Mouse (Mus musculus) liver, postnatal 0 days (tissue): Measurements from ENCODE around the gene Pld1. TPM values are rescaled to one million over a fixed set of nuclear protein-coding genes. Genes with fewer than 3 reads are reported as not detected.

Experiments used
- ATAC-seq: fragments of 200-750 bp; cut with Nextera tagmentation; 2 replicates; pipeline ENCODE4 v1.8.0; 2017; ENCODE audit warnings: mild to moderate bottlenecking, moderate library complexity
- DNase-seq: peaks from one replicate; pipeline ENCODE4 v3.0.0-alpha.2; 2016
- H3K27ac ChIP-seq: fragments of 300-500 bp; sonication (generic); 2 replicates; pipeline ENCODE4 v1.5.1; 2014; ENCODE audit warnings: antibody characterized with exemption, moderate library complexity, mild to moderate bottlenecking, low read depth
- H3K27me3 ChIP-seq: fragments of 300-500 bp; sonication (generic); 2 replicates; pipeline ENCODE4 v1.6.1; 2014; ENCODE audit warnings: low read length, control low read depth, mixed read lengths; ENCODE audit not compliant: insufficient read depth
- H3K36me3 ChIP-seq: fragments of 300-500 bp; sonication (generic); replicated peaks from 2 replicates; pipeline ENCODE4 v1.6.1; 2014; ENCODE audit warnings: mild to moderate bottlenecking, control low read depth, low read length, moderate library complexity, mixed read lengths; ENCODE audit not compliant: insufficient read depth
- H3K4me1 ChIP-seq: fragments of 300-500 bp; sonication (generic); 2 replicates; pipeline ENCODE4 v1.6.1; 2014; ENCODE audit warnings: antibody characterized with exemption, mild to moderate bottlenecking, control low read depth; ENCODE audit not compliant: insufficient read depth
- H3K4me2 ChIP-seq: fragments of 300-500 bp; sonication (generic); 2 replicates; pipeline ENCODE4 v1.6.1; 2014; ENCODE audit warnings: low read depth, mild to moderate bottlenecking, low read length, moderate library complexity, mixed read lengths
- H3K4me3 ChIP-seq: fragments of 300-500 bp; sonication (generic); 2 replicates; pipeline ENCODE4 v1.5.1; 2014; ENCODE audit warnings: low read depth, low read length
- H3K9ac ChIP-seq: fragments of 300-500 bp; sonication (generic); replicated peaks from 2 replicates; pipeline ENCODE4 v1.6.1; 2014; ENCODE audit warnings: mild to moderate bottlenecking, moderate library complexity
- H3K9me3 ChIP-seq: fragments of 300-500 bp; sonication (generic); 2 replicates; pipeline ENCODE4 v1.6.1; 2016; ENCODE audit warnings: mild to moderate bottlenecking, control low read depth, low read length, mixed read lengths
- CTCF ChIP-seq: sonication (generic); IDR thresholded peaks from 2 replicates; pipeline ENCODE4 v1.5.1; 2016; ENCODE audit warnings: antibody characterized with exemption, low read depth
- EP300 ChIP-seq: IDR thresholded peaks from 2 replicates; pipeline ENCODE4 v1.6.1; 2016; ENCODE audit warnings: antibody characterized with exemption, low read depth, mild to moderate bottlenecking
- WGBS: fragments of 180-500 bp; shearing (Covaris S2); extraction: QIAGEN DNeasy Blood & Tissue Kit; methylation state at CpG from one replicate; pipeline ENCODE4 v1.1.7; 2014; ENCODE audit not compliant: insufficient replicate concordance; 5-methylcytosine and 5-hydroxymethylcytosine counted together
- polyA plus RNA-seq: library from polyadenylated mRNA; unstranded; fragments of >200 nt; fragmentation: Nextera tagmentation; extraction: Ambion mirVana; gene quantifications from 2 replicates; pipeline ENCODE4 v1.2.1, GENCODE M21; 2015

The Pld1 gene
- polyA plus RNA-seq, 1 experiment from 2014 or later, result 5.1 TPM

GRCm38 (mm10) chr3:28158916-28159315, 220.4 kb downstream of the Pld1 start:
- WGBS, result 68% methylated on average over 3 of the region's 3 CpGs
- ATAC-seq, result no peak

GRCm38 (mm10) chr3:28162346-28162745, 223.9 kb downstream of the Pld1 start:
- no peak for ATAC-seq
- Histone ChIP-seq H3K9me3 (no peaks in the 10 kb centered on the region), H3K9ac (no peak overlapping the region), H3K4me1 (no peaks in the 10 kb centered on the region), H3K4me2 (no peak overlapping the region), H3K27me3 (no peaks in the 10 kb centered on the region), H3K4me3 (no peak overlapping the region), H3K27ac (no peak overlapping the region), H3K36me3 (no peaks in the 10 kb centered on the region)
- no peak for DNase-seq
- TF ChIP-seq CTCF, result no peak
- TF ChIP-seq EP300, result no peak
- WGBS, result 75% methylated on average over 4 of the region's 4 CpGs

More at GRCm38 (mm10) chr3:28158916-28159315, 220.4 kb downstream of the Pld1 start:
- H3K4me1 ChIP-seq, result no peaks in the 10 kb centered on the region
- no peak overlapping the region for H3K4me2 ChIP-seq
- H3K9ac ChIP-seq, result no peak overlapping the region
- no peak for TF ChIP-seq CTCF
- TF ChIP-seq EP300, result no peak
- DNase-seq, result no peak
- H3K27ac ChIP-seq, result no peak overlapping the region
- no peaks in the 10 kb centered on the region for H3K36me3 ChIP-seq
- H3K9me3 ChIP-seq, result no peaks in the 10 kb centered on the region
- H3K4me3 ChIP-seq, result no peak overlapping the region
- no peaks in the 10 kb centered on the region for H3K27me3 ChIP-seq

GRCm38 (mm10) chr3:28164678-28165077, 226.2 kb downstream of the Pld1 start:
- Histone ChIP-seq H3K36me3 (no peaks in the 10 kb centered on the region), H3K4me3 (no peak overlapping the region), H3K9me3 (no peaks in the 10 kb centered on the region), H3K9ac (no peak overlapping the region), H3K4me1 (no peaks in the 10 kb centered on the region), H3K27ac (no peak overlapping the region), H3K27me3 (no peaks in the 10 kb centered on the region), H3K4me2 (no peak overlapping the region)
- DNase-seq, result no peak
- TF ChIP-seq CTCF (peak; percentile 30), EP300 (no peak)
- 23% methylated on average over 1 of the region's 1 CpGs for WGBS
- ATAC-seq, result no peak

GRCm38 (mm10) chr3:28165598-28165997, 227.1 kb downstream of the Pld1 start:
- TF ChIP-seq EP300 (no peak), CTCF (peak; percentile 81)
- Histone ChIP-seq H3K27ac (no peak overlapping the region), H3K27me3 (no peaks in the 10 kb centered on the region), H3K9me3 (no peaks in the 10 kb centered on the region), H3K4me2 (no peak overlapping the region), H3K4me1 (no peaks in the 10 kb centered on the region), H3K4me3 (no peak overlapping the region), H3K9ac (no peak overlapping the region), H3K36me3 (no peaks in the 10 kb centered on the region)
- ATAC-seq (no peak), DNase-seq (peak; percentile 46)
- 0% methylated on average over 1 of the region's 1 CpGs for WGBS

- Histone ChIP-seq H3K4me2 (no peak overlapping the region), H3K9ac (no peak overlapping the region), H3K9me3 (no peaks in the 10 kb centered on the region), H3K27ac (no peak overlapping the region), H3K4me1 (peaks cover 5% of the 10 kb centered on the region), H3K27me3 (no peaks in the 10 kb centered on the region), H3K4me3 (no peak overlapping the region), H3K36me3 (no peaks in the 10 kb centered on the region)
- DNase-seq, result no peak
- TF ChIP-seq EP300, result no peak
- TF ChIP-seq CTCF, result no peak
- no peak for ATAC-seq
- 83% methylated on average over 6 of the region's 6 CpGs for WGBS
Measured at GRCm38 (mm10) chr3:28167796-28168505, 229.5 kb downstream of the Pld1 start.

GRCm38 (mm10) chr3:28170911-28171618, 232.6 kb downstream of the Pld1 start:
- 24% methylated on average over 17 of the region's 17 CpGs for WGBS
- Histone ChIP-seq H3K27ac (no peak overlapping the region), H3K9me3 (no peaks in the 10 kb centered on the region), H3K4me1 (peaks cover 5% of the 10 kb centered on the region), H3K4me2 (peak overlapping the region; percentile 62), H3K36me3 (no peaks in the 10 kb centered on the region), H3K9ac (no peak overlapping the region), H3K4me3 (peak overlapping the region; percentile 17; the same call in 1 of the 2 replicates), H3K27me3 (no peaks in the 10 kb centered on the region)
- peak; percentile 73 for TF ChIP-seq EP300
- peak; percentile 56 for TF ChIP-seq CTCF
- ATAC-seq, result peak; percentile 73
- peak; percentile 60 for DNase-seq
